Mouse (Mus musculus): ENCODE measurements around the gene Nphs2. TPM values are rescaled to one million over a fixed set of nuclear protein-coding genes. Genes with fewer than 3 reads are reported as not detected.

Gene Nphs2
- polyA plus RNA-seq, 1 experiment from 2014 or later = 0.18 TPM

DNA sequence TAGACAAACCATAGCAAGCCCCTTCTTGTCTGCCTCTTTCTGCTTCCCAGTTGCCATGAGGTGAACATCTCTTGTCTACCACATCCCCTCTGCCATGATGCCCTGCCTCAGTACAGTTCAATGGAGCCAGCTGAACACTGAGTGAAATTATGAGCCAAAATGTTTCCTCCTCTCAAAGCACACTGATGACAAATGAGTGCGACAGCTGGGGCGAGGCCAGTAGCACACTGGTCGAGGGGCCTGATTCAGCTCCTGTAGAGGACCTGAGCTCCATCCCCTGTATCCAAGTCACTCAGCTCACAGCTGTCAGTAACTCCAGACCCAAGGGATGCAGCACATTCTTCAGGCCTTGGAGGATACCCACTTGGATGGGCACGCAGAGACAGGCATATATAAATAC lies 35.1 kb downstream of the Nphs2 start:
- Histone ChIP-seq H3K4me1 (ENCODE audit: insufficient read depth, low read depth, low read length) (no peaks in the 10 kb centered on the region), H3K4me3 (ENCODE audit: low read depth, low read length) (no peak overlapping the region), H3K27ac (ENCODE audit: low read length) (no peak overlapping the region), H3K4me2 (replicated peaks; ENCODE audit: low read depth, low read length) (no peak overlapping the region), H3K36me3 (ENCODE audit: insufficient read depth, low read length) (no peaks in the 10 kb centered on the region), H3K9ac (replicated peaks; ENCODE audit: low read depth) (no peak overlapping the region), H3K9me3 (ENCODE audit: low read length) (no peaks in the 10 kb centered on the region), H3K27me3 (replicated peaks; ENCODE audit: insufficient read depth, low read length) (no peaks in the 10 kb centered on the region)
- TF ChIP-seq EP300 (IDR thresholded peaks at IDR 0.05) (no peak), CTCF (IDR thresholded peaks at IDR 0.05) (no peak)
- DNase-seq (ENCODE audit: low spot score) (no peak), ATAC-seq (no peak)
- 86% methylated on average over 4 of the region's 4 CpGs for WGBS

- ATAC-seq (no peak), DNase-seq (ENCODE audit: low spot score) (no peak)
- no peak overlapping the region for H3K4me2 ChIP-seq (replicated peaks; ENCODE audit: low read depth, low read length)
- no peak for TF ChIP-seq EP300 (IDR thresholded peaks at IDR 0.05)
- no peak for TF ChIP-seq CTCF (IDR thresholded peaks at IDR 0.05)
- no peak overlapping the region for H3K4me3 ChIP-seq (ENCODE audit: low read depth, low read length)
- H3K9me3 ChIP-seq (ENCODE audit: low read length) = no peaks in the 10 kb centered on the region
- 58% methylated on average over 4 of the region's 4 CpGs for WGBS
- H3K4me1 ChIP-seq (ENCODE audit: insufficient read depth, low read depth, low read length) = no peaks in the 10 kb centered on the region
- H3K9ac ChIP-seq (replicated peaks; ENCODE audit: low read depth) = no peak overlapping the region
- no peaks in the 10 kb centered on the region for H3K27me3 ChIP-seq (replicated peaks; ENCODE audit: insufficient read depth, low read length)
- H3K36me3 ChIP-seq (ENCODE audit: insufficient read depth, low read length) = no peaks in the 10 kb centered on the region
- no peak overlapping the region for H3K27ac ChIP-seq (ENCODE audit: low read length)
These were observed 38.5 kb downstream of the Nphs2 start for GRCm38 (mm10) chr1:156349031-156349430.

- Histone ChIP-seq H3K27me3 (replicated peaks; ENCODE audit: insufficient read depth, low read length) (no peaks in the 10 kb centered on the region), H3K4me1 (ENCODE audit: insufficient read depth, low read depth, low read length) (no peaks in the 10 kb centered on the region), H3K9me3 (ENCODE audit: low read length) (no peaks in the 10 kb centered on the region), H3K27ac (ENCODE audit: low read length) (no peak overlapping the region), H3K36me3 (ENCODE audit: insufficient read depth, low read length) (no peaks in the 10 kb centered on the region), H3K4me3 (ENCODE audit: low read depth, low read length) (no peak overlapping the region), H3K4me2 (replicated peaks; ENCODE audit: low read depth, low read length) (no peak overlapping the region), H3K9ac (replicated peaks; ENCODE audit: low read depth) (no peak overlapping the region)
- DNase-seq (ENCODE audit: low spot score) (no peak), ATAC-seq (no peak)
- TF ChIP-seq EP300 (IDR thresholded peaks at IDR 0.05) (no peak), CTCF (IDR thresholded peaks at IDR 0.05) (no peak)
- WGBS = 83% methylated on average over 4 of the region's 4 CpGs
These were observed 39.9 kb downstream of the Nphs2 start for GRCm38 (mm10) chr1:156350441-156350840.

DNA sequence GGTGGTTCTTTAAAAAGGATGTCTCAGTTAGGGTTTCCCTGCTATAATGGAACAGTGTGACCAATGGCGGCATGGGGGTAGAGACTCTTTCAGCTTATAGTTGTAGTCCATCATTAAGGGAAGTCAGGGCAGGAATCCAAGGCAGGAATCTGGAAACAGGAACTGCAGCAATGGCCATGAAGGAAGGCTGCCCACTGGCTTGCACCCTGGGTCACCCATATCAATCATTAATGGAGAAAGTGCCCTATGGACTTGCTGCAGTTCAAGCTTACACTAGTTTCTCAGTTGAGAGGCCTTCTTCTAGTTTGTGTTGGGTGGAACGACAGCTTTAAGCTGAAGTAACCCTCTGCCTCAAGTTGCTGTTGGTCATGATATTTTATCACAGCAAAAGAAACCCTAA lies 41.9 kb downstream of the Nphs2 start:
- Histone ChIP-seq H3K27ac (ENCODE audit: low read length) (no peak overlapping the region), H3K36me3 (ENCODE audit: insufficient read depth, low read length) (no peaks in the 10 kb centered on the region), H3K9me3 (ENCODE audit: low read length) (no peaks in the 10 kb centered on the region), H3K27me3 (replicated peaks; ENCODE audit: insufficient read depth, low read length) (no peaks in the 10 kb centered on the region), H3K4me1 (ENCODE audit: insufficient read depth, low read depth, low read length) (no peaks in the 10 kb centered on the region), H3K9ac (replicated peaks; ENCODE audit: low read depth) (no peak overlapping the region), H3K4me2 (replicated peaks; ENCODE audit: low read depth, low read length) (no peak overlapping the region), H3K4me3 (ENCODE audit: low read depth, low read length) (no peak overlapping the region)
- TF ChIP-seq EP300 (IDR thresholded peaks at IDR 0.05) = no peak
- TF ChIP-seq CTCF (IDR thresholded peaks at IDR 0.05) = no peak
- ATAC-seq (no peak), DNase-seq (ENCODE audit: low spot score) (no peak)
- 85% methylated on average over 2 of the region's 2 CpGs for WGBS

- Histone ChIP-seq H3K9ac (replicated peaks; ENCODE audit: low read depth) (no peak within 1 kb of the TSS), H3K36me3 (ENCODE audit: insufficient read depth, low read length) (no peaks in the 10 kb centered on the region), H3K4me2 (replicated peaks; ENCODE audit: low read depth, low read length) (no peak within 1 kb of the TSS), H3K4me3 (ENCODE audit: low read depth, low read length) (no peak within 1 kb of the TSS), H3K9me3 (ENCODE audit: low read length) (0 out of 2 replicates have a peak, but pooled peaks cover under 1% of the 10 kb centered on the region), H3K27me3 (replicated peaks; ENCODE audit: insufficient read depth, low read length) (no peaks in the 10 kb centered on the region), H3K27ac (ENCODE audit: low read length) (no peak within 1 kb of the TSS), H3K4me1 (ENCODE audit: insufficient read depth, low read depth, low read length) (no peaks in the 10 kb centered on the region)
- DNase-seq (ENCODE audit: low spot score) (no peak), ATAC-seq (no peak)
- TF ChIP-seq CTCF (IDR thresholded peaks at IDR 0.05) (no peak), EP300 (IDR thresholded peaks at IDR 0.05) (no peak)
- WGBS = 83% methylated on average over 7 of the region's 8 CpGs
These were observed 55.2 kb downstream of the Nphs2 start, which contains the start of gene Gm2000 for GRCm38 (mm10) chr1:156365740-156366139. Gene Gm2000 (plus strand): TSS chr1:156366040.

Other genes with a start within 250 kb of the Nphs2 start
- 0.04 and 0.10 TPM in 2 replicates for gene Fam163a, start 105.7 kb upstream of the Nphs2 start, polyA plus RNA-seq (2015; fragmentation: Nextera tagmentation; extraction: Ambion mirVana)
- 0.60 and 1.2 TPM in 2 replicates for gene Tdrd5, start 7.1 kb upstream of the Nphs2 start, polyA plus RNA-seq (2015; fragmentation: Nextera tagmentation; extraction: Ambion mirVana)
- 490 and 553 TPM in 2 replicates for gene Gm2000, start 55.3 kb downstream of the Nphs2 start, polyA plus RNA-seq (2015; fragmentation: Nextera tagmentation; extraction: Ambion mirVana)
- 0.29 and 0.84 TPM in 2 replicates for gene Axdnd1, start 110.4 kb downstream of the Nphs2 start, polyA plus RNA-seq (2015; fragmentation: Nextera tagmentation; extraction: Ambion mirVana)
- gene Soat1, start 163.6 kb downstream of the Nphs2 start, polyA plus RNA-seq (2015; fragmentation: Nextera tagmentation; extraction: Ambion mirVana) = 110 and 140 TPM in 2 replicates
- 0.26 and 0.40 TPM in 2 replicates for gene Gm10031, start 213.3 kb downstream of the Nphs2 start, polyA plus RNA-seq (2015; fragmentation: Nextera tagmentation; extraction: Ambion mirVana)
- gene Abl2, start 248.1 kb downstream of the Nphs2 start, polyA plus RNA-seq (2015; fragmentation: Nextera tagmentation; extraction: Ambion mirVana) = 2.3 and 3.0 TPM in 2 replicates

Data from lung, postnatal 0 days (tissue).